Mouse (Mus musculus) kidney, postnatal 36 days (tissue): ENCODE measurements at regions not wholly inside any gene's neighbourhood (a gene's known extent, or its start where the extent isn't known, plus 50 kb on each side); places are given as distances from the start of the nearest gene placed in this dataset.
"Not testable (repeated sequence)": the region's sequence is repeated elsewhere in the genome, so short reads cannot be mapped to it uniquely, and the experiment has no call there.

Experiments used
- DNase-seq, 2 experiments: peaks; one replicate each; pipeline ENCODE4 v3.0.0; 2021 to 2022; ENCODE audit warnings: mixed read lengths in 2 of 2

GRCm38 (mm10) chr1:112486046-112486445 lies 621.3 kb upstream of the Dsel start:
- DNase-seq, result not testable (repeated sequence)

- peak; percentile 6 to 69 for DNase-seq
Observed at GRCm38 (mm10) chr1:112456047-112456446, 591.3 kb upstream of the Dsel start.

DNA sequence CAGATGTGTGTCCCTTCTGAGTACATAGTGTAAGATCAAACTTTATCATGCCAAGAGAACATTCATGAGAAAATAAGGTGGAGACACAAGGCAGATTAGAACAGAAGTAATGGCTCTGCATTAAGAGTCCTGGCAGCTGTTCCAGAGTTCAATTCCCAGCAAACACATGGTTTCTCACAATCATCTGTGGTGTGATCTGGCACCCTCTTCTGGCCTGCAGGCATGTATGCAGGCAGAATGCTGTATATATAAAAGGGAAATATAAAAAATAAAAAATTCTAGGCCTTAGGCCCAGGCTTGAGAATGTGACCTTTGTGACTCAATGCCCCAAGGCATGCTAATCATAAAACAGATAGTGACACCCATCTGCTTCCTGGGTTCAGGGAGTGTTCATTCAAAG lies 587.7 kb upstream of the Dsel start:
- no peak for DNase-seq

DNA sequence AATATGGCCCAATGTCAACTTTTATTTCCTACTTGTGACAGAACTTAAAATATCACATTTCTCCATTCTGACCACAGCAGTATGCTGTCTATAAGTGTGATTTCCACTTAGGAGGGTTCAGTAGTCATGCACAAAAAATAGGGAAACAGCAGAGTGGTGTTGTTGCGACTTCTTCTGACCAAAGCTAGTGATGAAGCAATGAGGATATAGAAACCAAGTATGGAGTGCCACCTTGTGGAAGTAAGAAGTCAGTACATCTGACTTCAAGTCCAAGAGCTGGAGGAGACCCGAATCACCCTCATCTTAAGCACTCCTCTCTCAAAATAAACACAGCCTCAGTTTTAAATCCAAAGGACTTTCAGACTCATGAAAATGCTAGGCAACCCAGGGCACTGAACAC lies 586.9 kb upstream of the Dsel start:
- no peak for DNase-seq

- DNase-seq, result no peak
Observed at GRCm38 (mm10) chr1:112439109-112439508, 574.4 kb upstream of the Dsel start.

- peak in 1 of 2 experiments; percentile 3 for DNase-seq
Observed at GRCm38 (mm10) chr1:112416350-112417083, 551.8 kb upstream of the Dsel start.

DNA sequence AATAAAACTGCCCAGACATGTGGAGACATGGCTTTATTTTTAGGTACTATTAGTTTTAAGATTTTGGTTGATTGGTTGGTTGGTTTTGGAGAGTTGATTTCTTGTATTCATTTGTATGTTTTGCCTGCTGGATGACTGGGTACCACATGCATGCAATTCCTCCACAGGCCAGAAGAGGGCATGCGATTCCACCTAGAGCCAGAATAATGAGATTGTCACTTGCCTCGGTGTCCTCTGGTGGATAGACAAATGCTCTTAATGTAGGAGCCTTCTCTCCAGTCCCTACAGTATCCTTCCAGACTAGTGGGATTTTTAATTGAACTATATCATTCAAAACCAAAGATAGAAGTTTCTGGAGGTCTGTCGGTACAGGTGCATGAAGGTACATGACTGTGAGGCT lies 524.1 kb upstream of the Dsel start:
- DNase-seq, result peak; percentile 26 to 68

GRCm38 (mm10) chr1:112384015-112384414 lies 519.3 kb upstream of the Dsel start:
- no peak for DNase-seq

DNA sequence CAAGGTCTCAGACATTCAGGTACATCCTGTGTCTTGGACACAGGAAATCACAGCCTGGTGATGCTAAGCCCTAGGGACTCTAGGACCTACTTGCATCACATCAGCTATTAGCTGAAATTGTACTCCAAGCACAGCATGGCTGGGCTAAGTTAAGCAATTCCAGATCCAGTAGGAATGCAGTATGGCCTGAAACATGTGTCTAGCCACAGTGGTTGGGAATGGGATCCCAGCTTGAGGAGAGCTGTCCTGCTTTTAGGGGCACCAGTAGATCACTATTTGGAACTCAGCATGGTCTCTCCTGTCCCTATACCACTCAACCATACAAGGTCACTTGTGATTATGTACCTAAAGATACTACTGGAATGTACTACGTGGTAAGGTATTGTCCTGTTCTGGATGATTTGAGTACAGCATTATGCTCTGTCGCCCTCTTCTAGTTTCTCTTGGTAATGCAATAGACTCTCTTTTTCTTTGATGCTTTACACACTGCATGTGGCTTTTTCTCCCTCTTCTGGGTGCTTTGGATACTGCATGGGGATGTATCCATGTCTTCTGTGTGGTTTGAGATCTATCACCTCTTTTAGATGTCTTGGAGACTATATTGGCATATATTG lies 515.0 kb upstream of the Dsel start:
- DNase-seq, result peak; percentile 31 to 40

- peak in 1 of 2 experiments; percentile 21 for DNase-seq
Observed at GRCm38 (mm10) chr1:112378660-112379059, 513.9 kb upstream of the Dsel start.

- no peak for DNase-seq
Observed at GRCm38 (mm10) chr1:112355816-112356215, 491.1 kb upstream of the Dsel start.
